Mouse (Mus musculus) cerebellum, adult 2 months (tissue): ENCODE measurements around the gene Nup62. TPM values are rescaled to one million over a fixed set of nuclear protein-coding genes. Genes with fewer than 3 reads are reported as not detected.

Source experiments
- DNase-seq, 2 experiments: peaks; one replicate each; pipeline ENCODE4 v3.0.0; 2021
- H3K27ac ChIP-seq: fragments of 200-500 bp; 2 replicates; pipeline ENCODE4 v1.5.1; 2012; ENCODE audit warnings: low read length, control low read depth, inconsistent platforms; ENCODE audit not compliant: insufficient read depth
- H3K27me3 ChIP-seq: fragments of 200-500 bp; 2 replicates; pipeline ENCODE4 v1.6.1; 2012; ENCODE audit warnings: inconsistent platforms, mild to moderate bottlenecking, low read length, moderate library complexity; ENCODE audit not compliant: control insufficient read depth, insufficient read depth
- H3K4me1 ChIP-seq: fragments of 200-500 bp; 2 replicates; pipeline ENCODE4 v1.6.1; 2011; ENCODE audit warnings: low read length; ENCODE audit not compliant: control insufficient read depth, insufficient read depth
- H3K4me3 ChIP-seq: fragments of 200-500 bp; replicated peaks from 2 replicates; pipeline ENCODE3; 2011; ENCODE audit warnings: mild to moderate bottlenecking, low read depth, low read length, control low read depth; ENCODE audit not compliant: insufficient read depth
- CTCF ChIP-seq: fragments of 200-500 bp; IDR thresholded peaks from 2 replicates; pipeline ENCODE4 v1.5.1; 2011; ENCODE audit warnings: low read depth, mild to moderate bottlenecking, control low read depth, low read length, moderate library complexity, borderline replicate concordance; ENCODE audit not compliant: insufficient read depth
- POLR2A ChIP-seq: fragments of 200-500 bp; IDR thresholded peaks from 2 replicates; pipeline ENCODE4 v1.6.1; 2011; ENCODE audit warnings: low read length, control low read depth, borderline replicate concordance; ENCODE audit not compliant: insufficient read depth
- WGBS: fragments of 180-500 bp; shearing (Covaris S2); methylation state at CpG from one replicate; pipeline ENCODE4 v1.1.7; 2018; 5-methylcytosine and 5-hydroxymethylcytosine counted together
- polyA plus RNA-seq: library from polyadenylated mRNA; depleted of rRNA; stranded (reverse); fragments of >200 nt; gene quantifications from 2 replicates; pipeline ENCODE4 v1.2.3, GENCODE M21; 2012

Nup62 gene
- polyA plus RNA-seq, 1 experiment: 29.4 TPM

GRCm38 (mm10) chr7:44857905-44858304 is 42.0 kb downstream of the Nup62 start:
- Histone ChIP-seq H3K27me3 (no peaks in the 10 kb centered on the region), H3K4me3 (peak overlapping the region; percentile 33), H3K4me1 (peaks cover 12% of the 10 kb centered on the region), H3K27ac (no peak overlapping the region)
- DNase-seq: peak in 1 of 2 experiments; percentile 40
- 26% methylated on average over 8 of the region's 8 CpGs for WGBS
- TF ChIP-seq CTCF: no peak

GRCm38 (mm10) chr7:44859896-44860295 is 44.0 kb downstream of the Nup62 start:
- H3K4me3 ChIP-seq: no peak overlapping the region
- H3K27ac ChIP-seq: no peak overlapping the region
- TF ChIP-seq CTCF (no peak), POLR2A (no peak)
- WGBS: 84% methylated on average over 11 of the region's 11 CpGs
- H3K4me1 ChIP-seq: peaks cover 22% of the 10 kb centered on the region
- H3K27me3 ChIP-seq: no peaks in the 10 kb centered on the region
- peak in 1 of 2 experiments; percentile 22 for DNase-seq

- peaks cover 31% of the 10 kb centered on the region for H3K4me1 ChIP-seq
- no peak overlapping the region for H3K27ac ChIP-seq
These were observed 44.9 kb downstream of the Nup62 start for GRCm38 (mm10) chr7:44860576-44861428.

GRCm38 (mm10) chr7:44861429-44861816 is 45.5 kb downstream of the Nup62 start:
- 49% methylated on average over 14 of the region's 14 CpGs for WGBS
- Histone ChIP-seq H3K4me1 (peaks cover 37% of the 10 kb centered on the region), H3K27ac (no peak overlapping the region)

More at GRCm38 (mm10) chr7:44860576-44861428, 44.9 kb downstream of the Nup62 start:
- 20% methylated on average over 22 of the region's 22 CpGs for WGBS
- H3K27me3 ChIP-seq: no peaks in the 10 kb centered on the region
- TF ChIP-seq POLR2A: no peak
- peak; percentile 86 for TF ChIP-seq CTCF
- no peak overlapping the region for H3K4me3 ChIP-seq
- peak; percentile 65 to 72 for DNase-seq

GRCm38 (mm10) chr7:44862434-44862833 is 46.5 kb downstream of the Nup62 start:
- 61% methylated on average over 8 of the region's 8 CpGs for WGBS
- Histone ChIP-seq H3K4me1 (peaks cover 46% of the 10 kb centered on the region), H3K27me3 (no peaks in the 10 kb centered on the region), H3K4me3 (no peak overlapping the region), H3K27ac (no peak overlapping the region)
- no peak for DNase-seq
- TF ChIP-seq POLR2A (no peak), CTCF (no peak)

More at GRCm38 (mm10) chr7:44861429-44861816, 45.5 kb downstream of the Nup62 start:
- no peaks in the 10 kb centered on the region for H3K27me3 ChIP-seq
- peak in 1 of 2 experiments; percentile 19 for DNase-seq
- no peak overlapping the region for H3K4me3 ChIP-seq
- TF ChIP-seq CTCF (no peak), POLR2A (no peak)

- WGBS: 72% methylated on average over 14 of the region's 14 CpGs
- DNase-seq: peak in 1 of 2 experiments; percentile 19
These were observed 47.3 kb downstream of the Nup62 start for GRCm38 (mm10) chr7:44863210-44863609.

GRCm38 (mm10) chr7:44863982-44864494 is 48.1 kb downstream of the Nup62 start:
- DNase-seq: no peak
- no peaks in the 10 kb centered on the region for H3K27me3 ChIP-seq
- WGBS: 52% methylated on average over 11 of the region's 11 CpGs
- no peak overlapping the region for H3K27ac ChIP-seq
- no peak overlapping the region for H3K4me3 ChIP-seq
- TF ChIP-seq CTCF: no peak
- peaks cover 48% of the 10 kb centered on the region for H3K4me1 ChIP-seq

More at GRCm38 (mm10) chr7:44863210-44863609, 47.3 kb downstream of the Nup62 start:
- no peak overlapping the region for H3K4me3 ChIP-seq
- H3K4me1 ChIP-seq: peaks cover 48% of the 10 kb centered on the region
- TF ChIP-seq CTCF (no peak), POLR2A (no peak)
- no peak overlapping the region for H3K27ac ChIP-seq
- H3K27me3 ChIP-seq: no peaks in the 10 kb centered on the region
